Mouse (Mus musculus) MEL (cell line): ENCODE results near the gene Dusp22. TPM values are rescaled to one million over a fixed set of nuclear protein-coding genes. Genes with fewer than 3 reads are reported as not detected.

Source experiments
- DNase-seq: peaks from one replicate; pipeline ENCODE4 v3.0.0; 2011; ENCODE audit warnings: low read depth, low spot score
- H3K27ac ChIP-seq: 2 replicates; pipeline ENCODE4 v1.5.1; 2012; ENCODE audit warnings: low read depth, mild to moderate bottlenecking, control low read depth, low read length, moderate library complexity; ENCODE audit not compliant: control insufficient read depth
- H3K27me3 ChIP-seq, 2 experiments: fragments of 150-350 bp in 1 of 2; sonication (generic) in 1 of 2; 2 replicates each; pipeline ENCODE4 v1.6.1; 2012; ENCODE audit warnings: low read length in 2 of 2, mild to moderate bottlenecking in 2 of 2, improper control_type of control experiment in 1 of 2, moderate library complexity in 1 of 2; ENCODE audit not compliant: insufficient read depth in 2 of 2, control insufficient read depth in 1 of 2
- H3K36me3 ChIP-seq, 2 experiments: 2 replicates each; pipeline ENCODE4 v1.6.1; 2012 to 2014; ENCODE audit warnings: low read length in 2 of 2, improper control_type of control experiment in 1 of 2, inconsistent platforms in 1 of 2, mild to moderate bottlenecking in 1 of 2; ENCODE audit not compliant: insufficient read depth in 2 of 2, control insufficient read depth in 1 of 2
- H3K4me1 ChIP-seq, 2 experiments: fragments of 150-350 bp in 1 of 2; sonication (generic) in 1 of 2; 2 replicates each; pipeline ENCODE4 v1.6.1; 2012; ENCODE audit warnings: low read length in 2 of 2, improper control_type of control experiment in 1 of 2, mild to moderate bottlenecking in 1 of 2; ENCODE audit not compliant: insufficient read depth in 2 of 2, control insufficient read depth in 1 of 2
- H3K4me3 ChIP-seq, 2 experiments: fragments of 150-350 bp in 1 of 2; sonication (generic) in 1 of 2; 2 replicates each; pipeline ENCODE4 v1.5.1; 2012; ENCODE audit warnings: low read depth in 2 of 2, low read length in 2 of 2, mild to moderate bottlenecking in 2 of 2, moderate library complexity in 2 of 2, control low read depth in 1 of 2, improper control_type of control experiment in 1 of 2; ENCODE audit not compliant: control insufficient read depth in 1 of 2, insufficient read depth in 1 of 2
- H3K79me2 ChIP-seq: 2 replicates; pipeline ENCODE4 v1.6.1; 2012; ENCODE audit warnings: mild to moderate bottlenecking, low read length, moderate library complexity; ENCODE audit not compliant: control insufficient read depth, poor library complexity, insufficient read depth
- H3K9ac ChIP-seq: 2 replicates; pipeline ENCODE4 v1.6.1; 2012; ENCODE audit warnings: low read depth, mild to moderate bottlenecking, control low read depth, low read length, moderate library complexity; ENCODE audit not compliant: control insufficient read depth, poor library complexity, severe bottlenecking
- H3K9me3 ChIP-seq: fragments of 150-350 bp; sonication (generic); replicated peaks from 2 replicates; pipeline ENCODE4 v1.6.1; 2012; ENCODE audit warnings: mild to moderate bottlenecking, low read length, improper control_type of control experiment, moderate library complexity; ENCODE audit not compliant: insufficient read depth
- BHLHE40 ChIP-seq: IDR thresholded peaks from 2 replicates; pipeline ENCODE4 v1.6.1; 2012; ENCODE audit warnings: low read depth, mild to moderate bottlenecking, inconsistent platforms, low read length, improper control_type of control experiment, borderline replicate concordance
- ELF1 ChIP-seq: IDR thresholded peaks from 2 replicates; pipeline ENCODE4 v1.6.1; 2014; ENCODE audit warnings: low read depth, mild to moderate bottlenecking, inconsistent platforms, low read length, improper control_type of control experiment, moderate library complexity
- EP300 ChIP-seq, 2 experiments: IDR thresholded peaks; 2 replicates each; pipeline ENCODE4 v1.6.1; 2011; ENCODE audit warnings: improper control_type of control experiment in 2 of 2, low read length in 2 of 2, low read depth in 1 of 2, mild to moderate bottlenecking in 1 of 2
- GABPA ChIP-seq: IDR thresholded peaks from 2 replicates; pipeline ENCODE4 v1.6.1; 2012; ENCODE audit warnings: low read depth, mild to moderate bottlenecking, inconsistent platforms, low read length, improper control_type of control experiment, moderate library complexity
- GATA1 ChIP-seq: IDR thresholded peaks from 2 replicates; pipeline ENCODE4 v1.6.1; 2011; ENCODE audit warnings: low read depth, low read length, improper control_type of control experiment
- MAX ChIP-seq: IDR thresholded peaks from 2 replicates; pipeline ENCODE4 v1.6.1; 2011; ENCODE audit warnings: low read length, improper control_type of control experiment
- MAZ ChIP-seq: IDR thresholded peaks from 2 replicates; pipeline ENCODE4 v1.6.1; 2012; ENCODE audit warnings: low read depth, mild to moderate bottlenecking, inconsistent platforms, low read length, improper control_type of control experiment
- MYC ChIP-seq: IDR thresholded peaks from 2 replicates; pipeline ENCODE4 v1.6.1; 2011; ENCODE audit warnings: low read depth, mild to moderate bottlenecking, low read length, improper control_type of control experiment, moderate library complexity
- NELFE ChIP-seq: IDR thresholded peaks from 2 replicates; pipeline ENCODE4 v1.6.1; 2011; ENCODE audit warnings: low read depth, low read length, improper control_type of control experiment
- NRF1 ChIP-seq: IDR thresholded peaks from 2 replicates; pipeline ENCODE4 v1.6.1; 2014; ENCODE audit warnings: low read depth, mild to moderate bottlenecking, inconsistent platforms, low read length, improper control_type of control experiment, moderate library complexity; ENCODE audit not compliant: poor library complexity, insufficient read depth, severe bottlenecking
- POLR2A ChIP-seq, 2 experiments: IDR thresholded peaks; 2 replicates each; pipeline ENCODE4 v1.6.1; 2011 to 2012; ENCODE audit warnings: low read length in 2 of 2, mild to moderate bottlenecking in 2 of 2, control low read depth in 1 of 2, improper control_type of control experiment in 1 of 2, low read depth in 1 of 2, moderate library complexity in 1 of 2; ENCODE audit not compliant: control insufficient read depth in 1 of 2, insufficient read depth in 1 of 2, poor library complexity in 1 of 2
- POLR2AphosphoS5 ChIP-seq: IDR thresholded peaks from 2 replicates; pipeline ENCODE4 v1.6.1; 2012; ENCODE audit warnings: low read depth, borderline replicate concordance, mild to moderate bottlenecking, inconsistent platforms, low read length, moderate library complexity, mixed read lengths
- SIN3A ChIP-seq: IDR thresholded peaks from 2 replicates; pipeline ENCODE4 v1.6.1; 2012; ENCODE audit warnings: low read length, improper control_type of control experiment, inconsistent platforms
- TAL1 ChIP-seq: IDR thresholded peaks from 2 replicates; pipeline ENCODE4 v1.6.1; 2012; ENCODE audit warnings: mild to moderate bottlenecking, inconsistent platforms, low read length, moderate library complexity, mixed read lengths
- TBP ChIP-seq: IDR thresholded peaks from 2 replicates; pipeline ENCODE4 v1.8.0; 2011; ENCODE audit warnings: low read depth, low read length, improper control_type of control experiment
- TCF12 ChIP-seq: IDR thresholded peaks from 2 replicates; pipeline ENCODE4 v1.6.1; 2014; ENCODE audit warnings: low read depth, mild to moderate bottlenecking, inconsistent platforms, low read length, improper control_type of control experiment, moderate library complexity
- ZC3H11A ChIP-seq: IDR thresholded peaks from 2 replicates; pipeline ENCODE4 v1.6.1; 2012; ENCODE audit warnings: low read depth, mild to moderate bottlenecking, inconsistent platforms, low read length, improper control_type of control experiment
- ZKSCAN1 ChIP-seq: IDR thresholded peaks from 2 replicates; pipeline ENCODE4 v1.6.1; 2012; ENCODE audit warnings: low read depth, mild to moderate bottlenecking, inconsistent platforms, low read length, improper control_type of control experiment, moderate library complexity
- polyA plus RNA-seq, 2 experiments: library from polyadenylated mRNA; stranded (reverse) in 1 of 2; unstranded in 1 of 2; fragments of >175 nt in 1 of 2; fragments of >200 nt in 1 of 2; gene quantifications; 2 replicates each; pipeline versions ENCODE4 v1.2.1 to v1.2.4; 2012; ENCODE audit warnings: low replicate concordance in 2 of 2, low read depth in 1 of 2; ENCODE audit not compliant: insufficient read length in 2 of 2, insufficient read depth in 1 of 2, missing spikeins in 1 of 2
- total RNA-seq: library from RNA; depleted of rRNA; stranded (reverse); fragments of 300-350 nt; gene quantifications from 2 replicates; pipeline ENCODE4 v1.2.3, GENCODE M21; 2012

Gene Dusp22
- total and polyA plus RNA-seq, 3 experiments: not detected

DNA sequence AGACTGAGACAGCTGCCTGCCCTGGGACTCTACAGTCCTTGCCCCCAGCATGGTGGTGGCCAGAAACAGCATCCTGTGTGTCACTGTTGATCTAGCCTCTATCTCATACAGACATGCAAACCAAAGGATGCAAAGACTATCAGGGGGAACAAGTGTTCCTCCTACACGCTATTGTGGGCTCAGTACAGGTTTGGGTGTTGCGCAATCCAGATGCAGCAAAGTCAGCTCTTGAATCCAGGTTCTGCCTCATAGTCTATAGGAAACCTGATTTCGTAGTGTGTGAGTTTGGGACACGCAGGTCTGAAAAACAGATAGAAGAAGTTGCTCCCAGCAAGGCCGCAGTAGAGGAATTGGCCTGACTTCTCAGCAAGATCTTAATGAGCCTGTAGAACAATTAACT, 42.9 kb downstream of the Dusp22 start:
- peaks cover 0 to 1% of the 10 kb centered on the region in 2 experiments; a peak in 1 of 4 replicates for H3K27me3 ChIP-seq
- no peak overlapping the region for H3K9ac ChIP-seq
- TF ChIP-seq POLR2A (IDR thresholded peaks at IDR 0.05; ENCODE audit: control insufficient read depth in 1 of 2, insufficient read depth in 1 of 2, low read depth in 1 of 2, low read length in 2 of 2, poor library complexity in 1 of 2) (no peak), ELF1 (no peak), MAZ (no peak), ZKSCAN1 (no peak), NELFE (no peak), ZC3H11A (no peak), MYC (no peak)
- H3K4me1 ChIP-seq: no peaks in the 10 kb centered on the region
- no peaks in the 10 kb centered on the region for H3K79me2 ChIP-seq
- no peaks in the 10 kb centered on the region for H3K9me3 ChIP-seq
- no peaks in the 10 kb centered on the region for H3K36me3 ChIP-seq
- no peak overlapping the region for H3K27ac ChIP-seq
- DNase-seq: no peak
- H3K4me3 ChIP-seq: no peak overlapping the region

DNA sequence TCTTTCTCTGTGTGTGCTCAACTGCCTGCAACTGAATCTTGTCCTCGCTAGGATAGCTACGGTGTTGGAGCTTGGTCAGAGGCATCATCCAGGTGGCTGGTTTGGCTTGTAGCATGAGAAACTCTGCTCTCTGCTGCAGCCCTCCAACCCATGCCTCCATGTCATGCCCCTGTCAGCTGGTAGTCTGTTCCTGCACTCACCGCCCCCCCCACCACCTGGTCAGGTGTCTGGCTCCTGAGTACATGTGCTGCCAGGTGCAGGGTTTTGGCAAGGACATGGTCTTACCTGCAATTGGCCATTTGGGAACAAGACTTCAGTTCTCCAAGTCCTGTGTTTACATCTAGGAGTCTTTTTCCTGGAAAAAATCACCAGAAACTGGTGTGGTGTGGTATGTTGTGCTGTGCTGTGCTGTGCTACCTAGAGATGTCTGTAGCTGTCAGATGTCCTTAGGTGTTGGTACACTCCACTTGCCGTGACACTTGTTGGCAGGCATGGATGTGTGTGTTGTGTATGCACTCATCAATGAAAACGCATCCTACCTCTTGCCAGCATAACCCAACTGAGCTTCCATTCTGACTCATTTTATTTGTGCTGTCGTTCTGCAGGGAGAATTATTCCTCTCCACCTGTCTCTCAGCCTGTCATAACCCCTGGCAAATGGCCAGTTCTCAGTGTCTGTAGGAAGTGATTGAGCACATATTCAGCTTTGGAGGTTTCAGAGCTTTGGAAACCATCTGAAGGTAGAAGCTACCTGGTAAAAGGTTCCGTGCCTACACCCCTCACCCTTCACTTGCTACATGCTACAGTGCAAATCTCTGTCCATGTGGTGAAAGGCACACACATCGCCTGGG, 44.7 kb downstream of the Dusp22 start:
- no peaks in the 10 kb centered on the region for H3K36me3 ChIP-seq
- H3K4me3 ChIP-seq: no peak overlapping the region
- DNase-seq: no peak
- TF ChIP-seq POLR2AphosphoS5 (no peak), TBP (no peak), BHLHE40 (no peak), MAX (no peak), ZC3H11A (no peak), NELFE (no peak), TCF12 (no peak), GABPA (no peak), GATA1 (no peak), NRF1 (no peak), EP300 (IDR thresholded peaks at IDR 0.05; ENCODE audit: low read depth in 1 of 2, low read length in 2 of 2) (no peak), ELF1 (no peak), TAL1 (no peak), SIN3A (no peak)
- TF ChIP-seq, all 39 proteins: peak for 0
- Histone ChIP-seq H3K79me2 (no peaks in the 10 kb centered on the region), H3K4me1 (no peaks in the 10 kb centered on the region), H3K9me3 (no peaks in the 10 kb centered on the region), H3K27me3 (0 out of 4 replicates have a peak, but pooled peaks cover 0 to 1% of the 10 kb centered on the region in 2 experiments), H3K9ac (no peak overlapping the region), H3K27ac (no peak overlapping the region)
